Mouse (Mus musculus) left cerebral cortex, adult 18-20 months (tissue): ENCODE results near the gene Tns1. TPM values are rescaled to one million over a fixed set of nuclear protein-coding genes. Genes with fewer than 3 reads are reported as not detected.
A peak's percentile ranks its signal among the peaks of the same experiment; 100 is the strongest.

ENCODE experiments used
- DNase-seq, 2 experiments: peaks; one replicate each; pipeline ENCODE4 v3.0.0; 2021 to 2022; ENCODE audit warnings: low spot score in 2 of 2, mixed read lengths in 1 of 2
- total RNA-seq, 2 experiments: library from RNA; stranded (reverse); gene quantifications; 2 replicates each; pipeline ENCODE4 v1.2.3; 2021

Gene Tns1
- total RNA-seq, 2 experiments from 2014 or later: 36.7 to 39.6 TPM

GRCm38 (mm10) chr1:74066061-74066460 lies 58.2 kb downstream of the Tns1 start:
- no peak for DNase-seq

- DNase-seq: no peak
These were observed 64.2 kb downstream of the Tns1 start for GRCm38 (mm10) chr1:74060046-74060445.

GRCm38 (mm10) chr1:74059552-74059951 lies 64.7 kb downstream of the Tns1 start:
- DNase-seq: no peak

- DNase-seq: no peak
These were observed 65.5 kb downstream of the Tns1 start for GRCm38 (mm10) chr1:74058771-74059170.

- no peak for DNase-seq
These were observed 65.9 kb downstream of the Tns1 start for GRCm38 (mm10) chr1:74058309-74058708.

- no peak for DNase-seq
These were observed 66.7 kb downstream of the Tns1 start for GRCm38 (mm10) chr1:74057501-74057900.

- DNase-seq: no peak
These were observed 68.7 kb downstream of the Tns1 start for GRCm38 (mm10) chr1:74055552-74055951.

- no peak for DNase-seq
These were observed 69.8 kb downstream of the Tns1 start for GRCm38 (mm10) chr1:74054471-74054870.

GRCm38 (mm10) chr1:74054007-74054406 lies 70.2 kb downstream of the Tns1 start:
- no peak for DNase-seq

- DNase-seq: no peak
These were observed 71.2 kb downstream of the Tns1 start for GRCm38 (mm10) chr1:74053068-74053467.

- no peak for DNase-seq
These were observed 72.9 kb downstream of the Tns1 start for GRCm38 (mm10) chr1:74051349-74051748.

GRCm38 (mm10) chr1:74049430-74049829 lies 74.8 kb downstream of the Tns1 start:
- no peak for DNase-seq

- DNase-seq: no peak
These were observed 76.5 kb downstream of the Tns1 start for GRCm38 (mm10) chr1:74047722-74048121.

GRCm38 (mm10) chr1:74047311-74047710 lies 76.9 kb downstream of the Tns1 start:
- DNase-seq: no peak

GRCm38 (mm10) chr1:74045034-74045433 lies 79.2 kb downstream of the Tns1 start:
- DNase-seq: no peak

GRCm38 (mm10) chr1:74044421-74044820 lies 79.8 kb downstream of the Tns1 start:
- DNase-seq: no peak

- DNase-seq: no peak
These were observed 80.6 kb downstream of the Tns1 start for GRCm38 (mm10) chr1:74043584-74044105.

- DNase-seq: peak in 1 of 2 experiments; percentile 15
These were observed 81.4 kb downstream of the Tns1 start for GRCm38 (mm10) chr1:74042711-74043467.

- no peak for DNase-seq
These were observed 82.6 kb downstream of the Tns1 start for GRCm38 (mm10) chr1:74041692-74042091.

- DNase-seq: no peak
These were observed 83.1 kb downstream of the Tns1 start for GRCm38 (mm10) chr1:74041178-74041577.

GRCm38 (mm10) chr1:74036560-74037390 lies 87.5 kb downstream of the Tns1 start:
- no peak for DNase-seq

- DNase-seq: no peak
These were observed 88.2 kb downstream of the Tns1 start for GRCm38 (mm10) chr1:74035912-74036489.
